ENCODE assay signal across 7 mouse cellular contexts in the genomic region with DNA sequence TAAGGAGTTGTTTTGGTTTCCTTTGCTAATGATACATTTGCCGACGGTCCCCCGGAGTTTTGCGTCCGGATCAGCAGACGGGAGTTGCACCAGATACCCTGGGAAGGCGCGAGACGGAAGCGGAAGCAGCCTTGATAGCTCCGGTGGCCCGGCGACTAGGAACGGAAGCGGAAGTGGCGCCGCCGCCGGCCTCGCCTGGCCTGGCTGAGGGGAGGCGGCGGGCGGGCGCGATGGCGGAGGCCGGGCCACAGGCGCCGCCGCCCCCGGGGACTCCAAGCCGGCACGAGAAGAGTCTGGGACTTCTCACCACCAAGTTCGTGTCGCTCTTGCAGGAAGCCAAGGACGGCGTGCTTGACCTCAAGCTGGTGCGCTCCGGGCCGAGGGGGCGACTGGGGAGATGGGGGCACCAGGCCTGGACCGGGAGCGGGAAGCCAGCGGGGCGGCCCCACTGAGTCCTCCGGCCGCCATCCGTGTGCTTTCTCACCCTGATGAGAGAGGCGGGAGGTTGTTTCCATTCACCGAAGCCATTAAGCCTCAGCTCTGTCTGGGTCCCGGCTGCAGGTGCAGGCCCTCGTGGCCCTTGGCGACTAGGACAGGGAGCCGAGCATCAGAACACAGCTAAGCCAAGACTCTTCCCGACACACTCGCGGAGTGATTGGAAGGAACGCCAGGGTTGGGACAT. TPM values are rescaled to one million over a fixed set of nuclear protein-coding genes. Genes with fewer than 3 reads are reported as not detected.
A peak's percentile ranks its signal among the peaks of the same experiment; 100 is the strongest.
DNase-seq lines count a peak whose midpoint lies in the region; ATAC-seq lines count a peak whose summit lies in the region.

Gene E2f4 (plus strand): TSS at position 153 of the 682 bp plus-strand sequence.

- DNase-seq in adrenal gland, adult 2 months, result peak; percentile 96
- peak; percentile 98 for DNase-seq in embryo, embryonic 11 days
- DNase-seq in gastrocnemius, postnatal 36 days, result peak; percentile 83 to 88
- peak; percentile 95 to 96 for DNase-seq in left cerebral cortex, postnatal 25 days (ENCODE audit: low spot score in 2 of 2)
- peak; percentile 95 for DNase-seq in midbrain, embryonic 10.5 days (ENCODE audit: low spot score)
- DNase-seq in right cerebral cortex, postnatal 4 days, result peak; percentile 89

- intact Hi-C loops in gastrocnemius, postnatal 36 days (cut with DNase I), result no loop called here
- intact Hi-C loops in left cerebral cortex, postnatal 25 days (cut with DNase I), result no loop called here

- WGBS in intestine, embryonic 15.5 days, result under 1% methylated on average over 58 of the region's 58 CpGs
- whole genome bisulfite sequencing in midbrain, embryonic 10.5 days, result under 1% methylated on average over 58 of the region's 58 CpGs

- no peaks in the 10 kb centered on the region for H3K27me3 ChIP-seq in intestine, embryonic 15.5 days (replicated peaks)
- peaks cover 10% of the 10 kb centered on the region; the same call in 1 of the 2 replicates for H3K27me3 ChIP-seq in midbrain, embryonic 10.5 days (ENCODE audit: low read depth, poor library complexity, severe bottlenecking)

- H3K36me3 ChIP-seq in intestine, embryonic 15.5 days, result peaks cover 24% of the 10 kb centered on the region
- peaks cover 42% of the 10 kb centered on the region for H3K36me3 ChIP-seq in midbrain, embryonic 10.5 days

- peak within 1 kb of the TSS; percentile 92 for H3K4me3 ChIP-seq in intestine, embryonic 15.5 days (replicated peaks)
- peak within 1 kb of the TSS; percentile 90 for H3K4me3 ChIP-seq in midbrain, embryonic 10.5 days

- H3K27ac ChIP-seq in intestine, embryonic 15.5 days, result peak within 1 kb of the TSS; percentile 54
- H3K27ac ChIP-seq in midbrain, embryonic 10.5 days (replicated peaks), result peak within 1 kb of the TSS; percentile 84

- peak within 1 kb of the TSS; percentile 85 for H3K4me2 ChIP-seq in intestine, embryonic 15.5 days (replicated peaks)

- peak within 1 kb of the TSS; percentile 85 for H3K9ac ChIP-seq in intestine, embryonic 15.5 days

- peaks cover 13% of the 10 kb centered on the region for H3K4me1 ChIP-seq in intestine, embryonic 15.5 days (replicated peaks)
- peaks cover 23% of the 10 kb centered on the region for H3K4me1 ChIP-seq in midbrain, embryonic 10.5 days

- H3K9me3 ChIP-seq in intestine, embryonic 15.5 days, result no peaks in the 10 kb centered on the region
- no peaks in the 10 kb centered on the region for H3K9me3 ChIP-seq in midbrain, embryonic 10.5 days (replicated peaks)

- peak; percentile 93 for ATAC-seq in intestine, embryonic 15.5 days

RNA-seq across cellular contexts. Expression of gene E2f4, which starts in this region (rescaled TPM):
- total RNA-seq in adrenal gland, adult 2 months (2021), result 10 to 100 TPM; 35.9 to 47.0 TPM
- 94.8 and 108 TPM in 2 replicates for polyA plus RNA-seq in adrenal gland, adult 2 months (2012; rRNA removed)
- 10 to 100 TPM; 21.1 to 25.2 TPM for total RNA-seq in gastrocnemius, postnatal 36 days (2021)
- 84.9 and 90.4 TPM in 2 replicates for polyA plus RNA-seq in intestine, embryonic 15.5 days (2015; fragmentation: Nextera tagmentation; extraction: Ambion mirVana)
- 10 to 100 TPM; 32.9 to 35.1 TPM for total RNA-seq in left cerebral cortex, postnatal 25 days (2021)
- 117 and 124 TPM in 2 replicates for polyA plus RNA-seq in midbrain, embryonic 10.5 days (2016; fragmentation: Nextera tagmentation; extraction: Ambion mirVana)

Comparison
In these comparisons a context has a peak if more than half of its experiments do, and no peak if none do; other contexts are left out.
1. Peak in every context shown above with its lines: DNase-seq, ATAC-seq, H3K4me3 ChIP-seq and H3K27ac ChIP-seq.